Mouse (Mus musculus): ENCODE measurements around the gene Klk1b4.
"Not testable (repeated sequence)": the region's sequence is repeated elsewhere in the genome, so short reads cannot be mapped to it uniquely, and the experiment has no call there.

Gene Klk1b4

DNA sequence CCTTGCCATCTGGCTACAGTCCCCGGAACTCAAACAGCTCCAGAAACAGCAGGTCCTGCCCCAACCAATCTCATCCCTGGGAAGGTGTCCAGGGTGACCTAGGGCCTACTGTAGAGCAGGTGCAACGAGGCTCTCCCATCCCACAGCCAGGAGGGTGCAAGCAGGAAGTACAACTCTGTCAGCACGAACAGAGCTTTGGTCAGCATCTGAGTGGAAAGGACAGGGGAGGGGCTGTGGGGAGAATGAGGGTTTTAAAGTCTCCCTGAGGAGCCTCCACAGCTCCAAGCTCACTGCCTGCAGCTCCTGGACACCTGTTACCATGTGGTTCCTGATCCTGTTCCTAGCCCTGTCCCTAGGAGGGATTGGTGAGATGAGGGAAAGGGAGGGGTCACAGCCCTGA, at the start of gene Klk1b4:
Gene Klk1b4, plus strand, starts transcription at position 301 of the 400 bp plus-strand sequence.
- not testable (repeated sequence) for DNase-seq

DNA sequence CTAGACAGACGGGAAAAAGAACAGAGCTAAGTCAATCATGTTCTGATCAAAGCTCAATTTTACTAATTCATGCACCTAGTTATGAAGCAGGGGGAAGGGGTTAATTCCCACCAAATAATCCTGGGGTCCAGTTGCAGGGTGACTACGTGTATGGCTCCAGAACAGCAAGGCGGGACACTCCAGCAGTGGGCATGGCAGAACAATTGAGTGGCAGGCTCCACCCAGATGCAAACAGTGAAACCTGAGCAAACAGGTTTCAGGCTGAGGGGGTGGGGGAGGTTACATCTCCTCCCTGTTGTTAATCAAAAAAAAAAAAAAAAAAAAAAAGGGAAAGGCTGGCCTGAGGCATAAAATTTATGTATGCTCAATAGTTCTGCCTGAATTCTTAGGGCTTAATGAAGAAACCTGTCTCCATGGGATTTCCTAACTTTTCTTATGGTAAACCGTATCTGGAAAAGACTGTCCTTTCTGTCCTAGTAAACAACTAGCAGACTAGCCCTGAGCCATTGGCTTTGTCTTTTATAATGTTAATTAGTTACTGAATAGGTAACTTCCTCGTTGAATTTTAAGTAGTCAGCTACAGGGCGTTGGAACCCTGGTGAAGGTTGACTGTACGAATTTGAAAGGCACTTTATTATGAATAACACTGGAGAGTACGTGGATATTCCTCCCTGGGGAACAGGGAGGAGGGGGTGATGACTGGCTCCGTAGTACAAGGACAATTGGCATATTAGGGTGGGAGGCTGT, 27.8 kb upstream of the Klk1b4 start:
- no peak for DNase-seq

DNA sequence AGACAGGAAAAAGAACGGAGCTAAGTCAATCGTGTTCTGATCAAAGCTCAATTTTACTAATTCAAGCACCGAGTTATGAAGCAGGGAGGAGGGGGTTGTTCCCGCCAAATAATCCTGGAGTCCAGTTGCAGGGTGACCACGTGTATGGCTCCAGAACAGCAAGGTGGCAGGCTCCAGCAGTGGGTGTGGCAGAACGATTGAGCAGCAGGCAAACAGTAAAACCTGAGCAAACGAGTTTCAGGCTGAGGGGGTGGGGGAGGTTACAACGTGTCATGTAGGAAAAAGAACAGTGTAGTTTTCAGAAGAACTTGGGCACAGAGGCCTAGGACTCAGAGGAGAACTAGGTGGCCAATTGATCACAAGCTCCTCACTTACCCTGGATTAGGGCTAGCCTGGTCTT, 20.7 kb upstream of the Klk1b4 start:
- DNase-seq = not testable (repeated sequence)

DNA sequence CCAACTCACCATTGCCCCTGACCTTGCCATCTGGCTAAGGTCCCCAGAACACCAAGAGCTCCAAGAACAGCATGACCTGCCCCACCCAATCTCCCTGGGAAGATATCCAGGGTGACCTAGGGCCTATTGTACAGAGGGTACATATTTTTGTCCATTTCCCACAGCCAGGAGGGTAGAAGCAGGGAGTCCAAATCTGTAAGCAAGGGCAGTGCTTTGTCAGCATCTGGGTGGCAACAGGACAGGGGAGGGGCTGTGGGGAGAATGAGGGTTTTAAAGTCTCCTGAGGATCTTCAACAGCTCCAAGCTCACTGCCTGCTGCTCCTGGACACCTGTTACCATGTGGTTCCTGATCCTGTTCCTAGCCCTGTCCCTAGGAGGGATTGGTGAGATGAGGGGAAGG, 19.3 kb upstream of the Klk1b4 start, which contains the start of gene Klk1b24:
Gene Klk1b24, plus strand, starts transcription at position 301 of the 400 bp plus-strand sequence.
- not testable (repeated sequence) for DNase-seq

DNA sequence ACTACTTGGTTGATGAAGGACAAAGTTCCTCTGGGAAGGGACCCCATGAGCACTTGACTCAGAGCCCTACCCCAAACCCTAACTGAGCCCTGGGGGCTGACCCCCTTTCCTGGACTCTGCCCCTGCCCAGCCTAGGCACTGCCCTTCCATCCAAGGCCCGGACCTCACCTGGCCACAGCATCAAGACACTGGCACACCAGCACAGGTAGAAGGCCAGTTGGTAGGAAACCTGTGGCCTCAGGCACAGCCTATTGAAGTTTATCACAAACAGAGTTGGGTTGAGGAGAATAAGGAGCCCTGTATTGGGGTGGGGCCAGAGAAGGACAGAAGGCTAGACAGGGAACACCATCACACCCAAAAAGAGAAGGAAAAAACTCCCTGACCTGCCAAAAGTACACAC, 13.8 kb upstream of the Klk1b4 start:
- not testable (repeated sequence) for DNase-seq

DNA sequence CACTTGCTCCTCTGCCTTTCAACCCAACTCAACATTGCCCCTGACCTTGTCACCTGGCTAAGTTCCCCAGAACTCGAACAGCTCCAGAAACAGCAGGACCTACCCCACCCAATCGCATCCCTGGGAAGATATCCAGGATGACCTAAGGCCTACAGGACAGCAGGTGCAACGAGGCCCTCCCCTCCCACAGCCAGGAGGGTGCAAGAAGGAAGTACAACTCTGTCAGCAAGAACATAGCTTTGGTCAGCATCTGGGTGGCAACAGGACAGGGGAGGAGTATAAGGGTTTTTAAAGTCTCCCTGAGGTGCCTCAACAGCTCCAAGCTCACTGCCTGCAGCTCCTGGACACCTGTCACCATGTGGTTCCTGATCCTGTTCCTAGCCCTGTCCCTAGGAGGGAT, 9.3 kb upstream of the Klk1b4 start, which contains the start of gene Klk1b3:
Gene Klk1b3, plus strand, starts transcription at position 301 of the 400 bp plus-strand sequence.
- DNase-seq = no peak

DNA sequence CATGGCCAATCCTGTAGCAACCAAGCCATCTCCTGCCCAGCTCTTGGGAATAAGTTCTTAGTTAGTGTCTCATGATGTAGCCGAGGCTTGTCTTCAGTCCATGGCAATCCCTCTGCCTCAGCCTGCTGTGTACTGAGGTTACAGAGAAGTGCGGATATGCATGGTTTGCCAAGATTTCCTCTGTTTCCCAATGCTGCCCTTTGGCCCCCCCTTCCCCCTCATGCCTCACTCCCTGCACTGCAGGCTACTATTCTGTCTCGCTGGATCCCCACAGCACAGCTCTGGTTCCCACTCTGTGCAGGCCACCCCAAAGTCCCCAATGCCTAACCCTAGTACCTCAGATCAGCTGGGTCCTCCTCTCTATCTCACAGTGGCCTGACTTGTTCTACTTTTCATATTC, 1.1 kb downstream of the Klk1b4 start:
- DNase-seq = no peak

DNA sequence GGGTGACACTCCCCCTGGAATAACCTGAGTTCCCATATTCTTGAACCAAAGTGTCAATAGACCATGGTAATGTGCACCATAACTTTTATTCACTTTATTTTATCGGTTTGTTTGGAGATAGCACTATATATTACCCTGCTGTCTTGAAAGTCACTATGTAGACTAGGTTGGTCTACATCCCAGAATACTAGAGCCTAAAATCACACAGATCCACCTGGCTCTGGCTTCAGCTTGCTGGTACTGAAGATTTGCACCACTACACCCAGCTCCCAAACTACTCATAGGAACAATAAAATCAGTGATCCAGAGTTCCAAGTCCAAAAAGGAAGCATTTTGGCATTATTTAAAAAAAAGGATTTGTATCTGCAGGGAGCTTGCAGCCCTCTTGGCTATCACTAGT, 8.4 kb downstream of the Klk1b4 start, which contains the start of gene Klk1b5:
Gene Klk1b5, plus strand, starts transcription at position 301 of the 400 bp plus-strand sequence.
- no peak for DNase-seq

DNA sequence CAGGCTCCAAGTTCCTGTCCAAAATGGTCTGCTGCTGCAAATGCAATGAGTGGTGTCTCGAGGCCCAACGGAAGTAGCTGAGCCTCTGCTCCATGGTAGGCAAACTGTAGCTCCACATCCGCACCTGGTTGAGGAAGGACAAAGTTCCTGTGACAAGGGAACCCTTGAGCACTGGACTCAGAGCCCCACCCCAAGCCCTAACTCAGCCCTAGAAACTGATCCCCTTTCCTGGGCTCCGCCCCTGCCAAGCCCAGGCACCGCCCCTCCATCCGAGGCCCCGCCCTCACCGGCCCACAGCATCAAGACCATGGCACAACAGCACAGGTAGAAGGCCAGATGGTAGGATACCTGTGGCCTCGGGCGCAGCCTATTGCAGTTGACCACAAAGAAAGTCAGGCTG, 14.4 kb downstream of the Klk1b4 start:
- DNase-seq = not testable (repeated sequence)

DNA sequence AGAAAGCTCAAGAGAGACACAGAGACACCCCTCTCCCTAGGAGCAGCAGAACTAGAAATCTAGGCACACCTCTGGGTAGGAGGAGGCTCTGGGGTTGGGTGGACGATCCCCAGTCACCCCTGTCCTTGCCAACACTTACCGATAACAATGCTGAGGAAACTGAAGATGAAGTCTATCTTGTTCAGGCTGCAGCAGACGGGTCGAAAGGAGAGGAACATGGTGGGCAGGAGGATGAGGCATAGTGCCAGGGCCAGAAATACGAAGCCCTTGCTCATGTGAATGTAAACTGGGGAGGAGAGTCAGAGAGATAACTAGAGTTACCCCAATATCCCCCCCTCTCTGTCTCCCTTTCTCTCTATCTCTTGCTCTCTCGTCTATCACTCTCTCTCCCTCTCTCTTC, 15.1 kb downstream of the Klk1b4 start:
- not testable (repeated sequence) for DNase-seq

DNA sequence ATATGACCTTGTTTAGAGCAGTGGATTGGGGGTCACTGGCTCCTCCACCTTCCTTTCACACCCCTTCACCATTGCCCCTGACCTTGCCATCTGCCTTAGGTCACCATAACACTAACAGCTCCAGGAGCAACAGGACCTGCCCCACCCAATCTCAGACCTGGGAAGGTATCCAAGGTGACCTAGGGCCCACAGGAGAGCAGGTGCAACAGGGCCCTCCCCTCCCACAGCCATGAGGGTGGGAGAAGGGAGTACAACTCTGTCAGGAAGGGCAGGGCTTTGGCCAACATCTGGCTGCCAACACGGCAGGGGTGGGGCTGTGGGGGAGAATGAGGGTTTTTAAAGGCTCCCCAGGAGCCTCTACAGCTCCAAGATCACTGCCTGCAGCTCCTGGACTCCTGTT, 17.8 kb downstream of the Klk1b4 start, which contains the start of gene Klk1:
Gene Klk1, plus strand, starts transcription at position 285 of the 400 bp plus-strand sequence.
- no peak for DNase-seq

DNA sequence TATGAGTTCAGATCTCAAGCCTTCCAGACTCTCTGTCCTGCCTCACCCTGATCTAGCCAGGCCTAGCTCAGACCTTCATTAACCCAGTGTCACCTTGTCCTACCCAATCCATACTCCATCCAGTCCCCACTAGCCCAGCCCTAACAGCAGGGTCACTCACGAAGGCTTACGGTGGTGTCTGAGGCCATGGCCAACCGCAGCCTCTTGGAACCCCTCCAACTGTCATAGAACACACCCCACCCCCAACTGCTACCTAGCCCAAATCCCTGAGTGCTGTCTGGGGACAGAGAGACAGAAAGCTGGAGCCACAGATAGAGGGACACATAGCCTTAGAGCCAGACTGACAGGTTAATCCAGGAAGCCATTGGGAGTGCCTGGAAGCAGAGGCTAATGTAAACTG, 28.7 kb downstream of the Klk1b4 start, which contains the start of gene Gm36864:
Gene Gm36864, plus strand, starts transcription at position 269 of the 400 bp plus-strand sequence.
- DNase-seq = no peak

DNA sequence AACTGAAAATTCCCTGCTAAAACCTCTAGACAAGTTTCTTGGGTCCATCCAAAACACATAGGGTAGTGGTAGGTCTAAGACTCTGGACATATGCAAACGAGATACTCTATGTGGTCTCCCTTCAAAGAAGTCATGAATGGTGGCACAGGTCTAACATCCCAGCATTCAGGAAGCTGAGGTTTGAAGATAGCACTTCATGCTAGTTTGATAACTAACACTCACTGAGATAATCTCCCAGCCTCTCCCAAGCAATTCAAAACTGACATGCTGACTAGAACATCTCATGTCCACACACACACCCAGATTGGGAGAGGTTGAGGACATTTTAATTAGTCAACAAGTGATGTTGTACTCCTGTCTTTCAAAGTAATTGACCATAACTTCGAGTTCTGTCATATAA, 32.7 kb downstream of the Klk1b4 start:
- no peak for DNase-seq

DNA sequence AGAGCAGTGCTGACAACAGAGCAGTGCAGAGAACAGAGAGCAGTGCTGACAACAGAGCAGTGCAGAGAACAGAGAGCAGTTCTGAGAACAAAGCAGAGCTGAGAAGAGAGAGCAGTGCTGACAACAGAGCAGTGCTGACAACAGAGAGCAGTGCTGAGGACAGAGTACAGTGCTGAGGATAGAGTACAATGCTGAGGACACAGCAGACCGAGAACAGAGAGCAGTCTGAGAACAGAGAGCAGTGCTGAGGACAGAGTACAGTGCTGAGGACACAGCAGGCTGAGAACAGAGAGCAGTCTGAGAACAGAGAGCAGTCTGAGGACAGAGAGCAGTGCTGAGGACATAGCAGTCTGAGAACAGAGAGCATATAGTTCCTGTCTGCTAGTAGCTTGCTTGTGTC, 33.5 kb downstream of the Klk1b4 start:
- DNase-seq = no peak

DNA sequence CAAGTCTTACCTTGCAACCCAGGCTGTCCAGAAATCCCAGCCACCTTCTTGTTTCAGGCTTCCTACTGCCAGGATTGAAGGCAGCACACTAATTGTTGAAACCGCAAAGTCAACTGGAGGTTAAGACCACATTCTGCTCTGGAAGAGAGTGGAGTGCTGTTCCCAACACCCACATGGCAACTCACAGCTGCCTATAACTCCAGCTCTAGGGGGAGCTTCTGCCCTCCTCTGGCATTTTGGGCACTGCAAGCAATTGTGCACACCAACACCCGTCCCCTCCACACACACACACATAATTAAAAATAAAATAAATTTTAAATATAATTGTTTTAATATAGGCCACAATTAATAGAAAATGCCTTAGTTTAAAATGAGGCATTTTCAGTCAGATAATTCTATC, 33.9 kb downstream of the Klk1b4 start:
- no peak for DNase-seq

DNA sequence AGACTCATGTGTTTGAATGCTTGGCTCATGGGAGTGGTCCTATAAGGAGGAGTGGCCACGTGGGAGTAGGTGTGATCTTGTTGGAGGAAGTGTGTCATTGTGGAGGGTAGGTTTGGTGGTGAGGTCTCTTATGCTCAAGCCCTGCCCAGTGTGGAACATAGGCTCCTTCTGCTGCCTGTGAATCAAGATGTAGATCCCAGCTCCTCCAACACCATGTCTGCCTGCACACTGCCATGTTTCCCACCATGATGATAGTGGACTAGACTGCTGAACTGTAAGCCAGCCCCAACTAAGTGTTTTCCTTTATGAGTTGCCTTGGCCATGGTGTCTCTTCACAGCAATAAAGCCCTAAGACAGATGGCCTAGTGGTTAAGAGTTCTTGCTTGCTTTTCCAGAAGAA, 36.8 kb downstream of the Klk1b4 start:
- DNase-seq = no peak

DNA sequence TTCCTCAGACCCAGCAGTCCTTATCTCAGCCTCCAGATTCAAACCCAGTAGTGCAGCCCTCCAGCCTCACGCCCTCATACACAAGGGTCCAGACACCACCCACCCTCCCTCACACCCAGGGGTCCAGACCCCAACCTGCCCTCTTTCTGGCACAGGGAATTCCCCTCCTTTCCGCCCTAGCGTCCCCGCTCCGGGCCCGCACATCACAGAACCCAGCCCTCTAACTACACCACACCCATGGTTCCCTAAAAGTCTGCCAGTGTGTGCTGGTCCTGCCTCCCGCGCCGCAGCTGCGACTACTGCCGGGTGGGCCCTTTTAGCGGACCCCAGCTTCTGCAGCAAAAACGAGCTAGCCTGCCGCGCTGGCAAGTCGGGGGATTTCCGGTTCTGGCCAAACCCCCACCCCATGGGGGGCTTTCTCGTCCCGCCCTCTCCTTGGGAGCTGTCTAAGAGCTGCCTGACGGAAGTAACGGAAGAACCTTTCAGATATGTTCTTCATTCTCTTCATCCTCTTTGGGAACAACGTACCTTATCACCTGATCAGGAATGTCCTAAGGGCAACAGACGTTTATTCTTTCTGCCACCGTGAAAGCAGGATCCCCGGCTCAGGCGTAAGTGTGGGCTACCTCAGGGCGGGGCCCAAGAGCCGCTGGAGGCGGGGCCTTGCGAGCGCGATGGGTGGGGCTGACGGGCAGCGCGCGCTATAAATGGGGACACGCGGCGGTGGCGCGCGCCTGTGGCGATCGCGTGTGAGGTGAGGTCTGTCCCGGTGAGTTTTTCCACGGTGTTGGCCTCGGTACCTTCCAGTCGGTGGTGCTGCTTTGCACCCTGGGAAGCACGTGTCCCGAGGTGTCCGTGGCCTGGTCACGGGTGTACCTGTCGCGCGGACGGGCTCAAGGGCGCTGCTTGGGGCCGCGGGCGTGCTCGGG, 39.1 kb downstream of the Klk1b4 start, which contains the start of the genes 1700028J19Rik and 2410002F23Rik:
Gene 1700028J19Rik, minus strand, starts transcription at position 641 of the 929 bp plus-strand sequence.
Gene 2410002F23Rik, plus strand, starts transcription at position 668 of the 929 bp plus-strand sequence.
- peak; percentile 89 to 92 for DNase-seq

DNA sequence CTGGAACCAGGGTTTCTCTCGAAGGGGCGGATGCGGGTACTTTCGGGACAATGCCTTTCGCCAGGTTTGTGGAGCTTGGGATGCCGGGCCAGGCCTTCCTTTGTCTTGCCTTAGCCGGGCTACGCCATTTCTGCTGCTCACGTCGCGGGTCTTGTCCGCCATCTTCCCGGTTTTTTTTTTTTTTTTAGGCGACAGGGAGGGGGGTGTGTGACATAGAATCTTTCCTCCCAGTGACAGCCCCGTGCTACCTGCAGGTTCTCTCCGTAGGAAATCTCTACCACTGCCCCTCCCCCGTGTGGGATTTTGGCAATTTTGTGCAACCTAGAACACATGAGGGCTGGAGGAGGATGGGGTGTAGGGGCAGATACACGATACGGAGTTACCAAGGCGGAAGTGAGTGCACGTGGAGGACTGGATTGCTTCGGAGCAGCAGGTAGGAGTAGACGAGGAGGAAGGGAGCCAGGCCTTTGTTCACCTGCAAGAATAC, 39.8 kb downstream of the Klk1b4 start:
- no peak for DNase-seq

DNA sequence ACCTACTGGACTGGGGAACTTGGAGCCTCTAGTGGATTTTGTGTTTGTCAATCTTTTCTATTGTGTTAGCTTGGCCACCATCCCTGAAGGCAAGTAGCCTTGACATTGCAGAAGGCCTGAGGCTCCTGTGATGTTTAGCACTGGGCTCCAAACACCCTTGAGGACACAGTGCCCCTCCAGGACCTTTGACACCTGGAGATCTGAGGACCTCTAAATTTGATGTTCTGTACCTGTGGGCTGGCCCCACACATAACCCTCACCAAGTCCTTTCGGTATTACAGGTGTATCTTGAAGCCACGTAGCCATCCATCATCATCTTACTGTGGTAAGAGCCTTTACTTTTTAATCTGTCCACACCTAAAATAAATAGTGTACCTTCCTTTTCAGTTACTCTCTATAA, 40.7 kb downstream of the Klk1b4 start:
- DNase-seq = no peak

DNA sequence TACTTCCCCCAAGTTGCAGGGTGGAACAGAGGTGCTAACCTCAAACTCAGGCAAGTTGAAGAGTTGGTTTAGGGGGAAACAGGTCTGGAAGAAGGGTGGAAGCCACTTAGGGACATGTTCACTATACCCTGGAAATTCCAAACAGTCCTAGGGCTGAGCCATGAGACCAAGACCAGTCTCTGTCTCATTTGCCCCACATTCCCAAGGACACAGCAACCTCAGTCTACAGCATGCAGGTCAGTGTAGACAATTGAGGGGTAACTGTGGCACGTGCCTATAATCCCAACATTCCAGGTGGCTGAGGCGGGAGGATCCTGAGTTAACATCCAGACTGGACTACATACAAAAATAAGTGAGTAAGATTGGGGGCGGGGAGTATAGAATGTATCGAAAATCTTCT, 42.0 kb downstream of the Klk1b4 start:
- no peak for DNase-seq

DNA sequence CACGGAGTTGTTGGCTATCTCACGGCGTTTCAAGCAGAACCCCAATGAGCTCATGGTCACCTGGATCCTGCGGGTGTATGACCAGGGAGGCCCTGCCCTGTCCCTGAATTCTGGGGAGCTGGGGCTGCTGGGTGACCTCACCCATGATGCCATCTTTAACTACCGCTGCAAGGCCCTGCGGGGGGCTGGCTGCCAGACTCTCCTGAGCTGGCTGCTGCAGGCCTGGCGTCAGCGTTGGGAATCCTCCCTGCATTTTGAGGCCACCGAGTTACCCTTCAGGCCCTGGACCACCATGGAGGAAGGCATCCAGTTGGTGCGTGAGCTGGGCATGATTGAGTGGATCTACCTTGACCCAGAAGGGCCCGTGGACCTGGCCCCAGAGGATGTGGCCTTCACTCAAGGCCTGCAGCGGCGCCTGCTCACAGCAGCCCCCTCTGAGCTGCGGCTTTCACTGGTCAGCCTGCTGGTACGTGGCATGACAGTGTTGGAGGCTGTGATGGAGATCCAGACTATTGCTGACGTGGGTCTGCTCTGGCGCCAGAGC, 43.6 kb downstream of the Klk1b4 start:
- not testable (repeated sequence) for DNase-seq

DNA sequence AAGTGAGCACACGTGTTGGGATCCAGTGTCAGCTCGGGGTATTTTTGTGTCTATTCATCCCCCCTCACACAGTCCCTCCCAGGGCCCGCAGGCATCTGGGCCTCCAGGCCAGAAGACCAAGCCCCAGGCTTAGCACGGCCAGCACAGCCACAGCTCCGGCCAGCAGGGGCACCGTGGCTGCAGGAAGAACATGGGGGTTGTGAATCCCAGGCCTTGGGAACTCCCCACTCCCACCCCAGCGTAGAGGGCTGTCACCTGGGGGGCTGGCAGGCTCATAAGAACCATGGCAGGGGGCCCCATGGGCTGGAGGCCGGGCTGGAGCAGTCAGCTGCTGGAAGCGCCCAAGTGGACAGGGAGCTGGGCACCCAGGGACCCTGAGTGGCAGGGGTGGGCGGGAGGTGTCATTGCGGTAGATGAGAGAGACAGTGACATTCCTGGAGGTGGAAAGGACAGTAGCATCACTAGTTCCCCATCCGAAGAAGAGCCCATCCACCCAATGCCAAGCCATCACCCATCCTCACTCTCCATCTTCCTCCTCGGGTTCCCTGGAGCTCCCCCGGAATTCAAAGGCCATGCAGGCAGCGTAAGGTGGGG, 45.9 kb downstream of the Klk1b4 start:
- DNase-seq = no peak

All from cerebellum, postnatal 36 days (tissue).